Mouse (Mus musculus) heart, embryonic 11.5 days (tissue): ENCODE results near the gene Fbxl15. TPM values are rescaled to one million over a fixed set of nuclear protein-coding genes. Genes with fewer than 3 reads are reported as not detected.
A peak's percentile ranks its signal among the peaks of the same experiment; 100 is the strongest.

ENCODE experiments used
- ATAC-seq: fragments of 200-750 bp; cut with Nextera tagmentation; replicated peaks from 2 replicates; pipeline ENCODE4 v1.8.0; 2017; ENCODE audit warnings: moderate library complexity; ENCODE audit not compliant: insufficient number of reproducible peaks, low FRiP score, low TSS enrichment
- H3K27ac ChIP-seq: fragments of 300-500 bp; sonication (generic); 2 replicates; pipeline ENCODE4 v1.5.1; 2014; ENCODE audit warnings: mild to moderate bottlenecking, low read depth, low read length
- H3K27me3 ChIP-seq: fragments of 300-500 bp; sonication (generic); 2 replicates; pipeline ENCODE4 v1.6.1; 2014; ENCODE audit warnings: mild to moderate bottlenecking, low read length, mixed read lengths; ENCODE audit not compliant: control insufficient read depth, insufficient read depth
- H3K36me3 ChIP-seq: fragments of 300-500 bp; sonication (generic); 2 replicates; pipeline ENCODE4 v1.6.1; 2014; ENCODE audit warnings: mild to moderate bottlenecking, low read length, moderate library complexity, mixed read lengths; ENCODE audit not compliant: control insufficient read depth, insufficient read depth
- H3K4me1 ChIP-seq: fragments of 300-500 bp; sonication (generic); 2 replicates; pipeline ENCODE4 v1.6.1; 2014; ENCODE audit warnings: low read length; ENCODE audit not compliant: control insufficient read depth, insufficient read depth
- H3K4me2 ChIP-seq: fragments of 300-500 bp; sonication (generic); 2 replicates; pipeline ENCODE4 v1.6.1; 2014; ENCODE audit warnings: mild to moderate bottlenecking, moderate library complexity
- H3K4me3 ChIP-seq: fragments of 300-500 bp; sonication (generic); 2 replicates; pipeline ENCODE4 v1.5.1; 2014; ENCODE audit warnings: low read depth, low read length
- H3K9ac ChIP-seq: fragments of 300-500 bp; sonication (generic); 2 replicates; pipeline ENCODE4 v1.6.1; 2014; ENCODE audit warnings: mild to moderate bottlenecking, low read depth, low read length, moderate library complexity
- H3K9me3 ChIP-seq: fragments of 300-500 bp; sonication (generic); replicated peaks from 2 replicates; pipeline ENCODE4 v1.6.1; 2016; ENCODE audit warnings: low read length; ENCODE audit not compliant: control insufficient read depth
- WGBS: fragments of 180-500 bp; shearing (Covaris S2); extraction: QIAGEN DNeasy Blood & Tissue Kit; methylation state at CpG from one replicate; pipeline ENCODE4 v1.1.7; 2014; ENCODE audit not compliant: insufficient replicate concordance; 5-methylcytosine and 5-hydroxymethylcytosine counted together
- microRNA counts: library from miRNA; unstranded; fragments of <30 nt; microRNA quantifications from one replicate; lab custom pipeline; 2015
- microRNA-seq: library from miRNA; unstranded; fragments of <30 nt; microRNA quantifications from one replicate; pipeline ENCODE4, GENCODE M21; 2016; ENCODE audit warnings: borderline number of aligned reads
- polyA plus RNA-seq: library from polyadenylated mRNA; unstranded; fragments of >200 nt; fragmentation: Nextera tagmentation; extraction: Ambion mirVana; gene quantifications from 2 replicates; pipeline ENCODE4 v1.2.1, GENCODE M21; 2014

The Fbxl15 gene
- polyA plus RNA-seq, 1 experiment from 2014 or later: 9.7 TPM

DNA sequence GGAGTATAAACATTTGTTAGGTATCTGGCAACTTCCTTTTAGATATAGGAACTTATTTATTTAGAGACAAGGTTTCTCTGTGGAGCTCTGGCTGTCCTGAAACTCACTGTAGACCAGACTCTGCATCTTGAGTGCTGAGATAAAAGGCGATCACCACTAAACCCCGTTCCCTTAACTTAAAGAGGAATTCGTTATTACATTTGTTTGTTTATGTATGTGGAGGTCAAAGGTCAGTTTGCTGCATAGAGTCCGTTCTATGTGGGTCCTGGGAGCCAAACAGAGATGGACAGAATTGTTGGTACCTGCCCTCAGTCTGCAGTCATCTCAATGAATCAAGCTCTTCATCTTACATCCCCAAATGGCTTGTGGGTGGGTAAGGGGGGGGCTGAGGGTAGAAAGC lies 47.9 kb downstream of the Fbxl15 start:
- Histone ChIP-seq H3K4me2 (no peak overlapping the region), H3K4me1 (peaks cover 3% of the 10 kb centered on the region; the same call in 1 of the 2 replicates), H3K4me3 (no peak overlapping the region), H3K27me3 (no peaks in the 10 kb centered on the region), H3K9me3 (no peaks in the 10 kb centered on the region), H3K36me3 (peaks cover 26% of the 10 kb centered on the region), H3K9ac (no peak overlapping the region), H3K27ac (no peak overlapping the region)
- no peak for ATAC-seq
- 52% methylated on average over 4 of the region's 4 CpGs for WGBS

MicroRNAs encoded within 50 kb of the gene (microRNA counts, 519-probe panel; counts per million panel counts)
- microRNA mmu-miR-146b (lab: Ali Mortazavi, UCI): 2,083 counts per million, percentile 3 among the panel's probes with 10 or more counts

Small RNA genes lying within 50 kb of the gene (microRNA-seq; reads per million reads assigned to microRNA genes)
- 0.34 reads per million for gene Mir146b

Other genes with a start within 250 kb of the Fbxl15 start
- gene Elovl3, start 196.3 kb upstream of the Fbxl15 start, polyA plus RNA-seq: not detected in 2 replicates
- gene Pitx3, start 179.9 kb upstream of the Fbxl15 start, polyA plus RNA-seq: 0.26 TPM in 1 of 2 replicates, not detected in the other
- 34.0 and 45.7 TPM in 2 replicates for gene Gbf1, start 175.7 kb upstream of the Fbxl15 start, polyA plus RNA-seq
- 6.8 and 7.3 TPM in 2 replicates for gene Nfkb2, start 23.9 kb upstream of the Fbxl15 start, polyA plus RNA-seq
- 8.8 and 9.1 TPM in 2 replicates for gene Psd, start 1.0 kb upstream of the Fbxl15 start, polyA plus RNA-seq
- gene Cuedc2, start 10.5 kb downstream of the Fbxl15 start, polyA plus RNA-seq: 124 and 139 TPM in 2 replicates
- gene Mfsd13a, start 12.9 kb downstream of the Fbxl15 start, polyA plus RNA-seq: 3.1 and 4.0 TPM in 2 replicates
- 0.90 and 1.0 TPM in 2 replicates for gene 2310034G01Rik, start 22.1 kb downstream of the Fbxl15 start, polyA plus RNA-seq
- gene Actr1a, start 67.6 kb downstream of the Fbxl15 start, polyA plus RNA-seq: 112 and 130 TPM in 2 replicates
- gene Sufu, start 68.7 kb downstream of the Fbxl15 start, polyA plus RNA-seq: 21.5 and 24.4 TPM in 2 replicates
- gene Trim8, start 173.5 kb downstream of the Fbxl15 start, polyA plus RNA-seq: 18.0 and 18.6 TPM in 2 replicates
- 67.5 and 83.5 TPM in 2 replicates for gene Arl3, start 245.0 kb downstream of the Fbxl15 start, polyA plus RNA-seq
- gene Sfxn2, start 245.2 kb downstream of the Fbxl15 start, polyA plus RNA-seq: 8.1 and 10.5 TPM in 2 replicates